Mouse (Mus musculus): Measurements from ENCODE around the gene Rps17.

Gene Rps17

DNA sequence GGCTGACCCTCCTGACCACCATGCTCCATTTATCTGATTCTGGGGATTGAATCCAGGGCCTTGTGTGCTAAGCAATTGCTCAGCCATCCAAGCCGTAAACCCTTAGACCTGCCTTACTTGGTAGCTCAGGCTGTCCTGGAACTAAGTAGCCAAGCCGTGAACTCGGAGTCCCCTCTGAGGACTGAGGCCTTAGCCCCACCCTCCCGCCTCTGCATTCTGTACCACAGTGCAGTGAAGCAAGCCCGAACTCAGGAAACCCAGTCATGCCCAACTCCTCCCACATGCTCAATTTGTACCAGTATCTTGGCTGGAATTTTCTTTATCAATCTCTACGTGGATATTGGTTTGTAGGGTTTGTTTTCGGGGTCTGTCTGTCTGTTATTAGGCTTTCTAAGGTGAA, 13.2 kb downstream of the Rps17 start:
- no peak for DNase-seq (ENCODE audit: low spot score)

DNA sequence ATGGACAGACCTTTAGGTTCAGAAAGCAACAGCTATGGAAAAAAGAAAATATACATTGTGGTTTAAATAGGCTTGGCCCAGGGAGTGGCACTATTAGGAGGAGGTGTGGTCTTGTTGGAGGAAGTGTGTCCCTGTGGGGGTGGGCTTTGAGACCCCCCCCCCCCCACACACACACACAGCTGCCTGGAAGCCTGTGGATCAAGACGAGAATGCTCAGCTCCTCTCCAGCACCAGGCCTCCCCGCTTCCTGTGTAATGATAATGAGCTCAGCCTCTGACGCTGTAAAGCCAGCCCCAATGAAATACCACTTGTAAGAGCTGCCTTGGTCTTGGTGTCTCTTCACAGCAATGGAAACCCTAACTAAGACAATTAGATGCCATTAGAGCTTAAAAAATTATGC, 14.3 kb downstream of the Rps17 start:
- no peak for DNase-seq (ENCODE audit: low spot score)

DNA sequence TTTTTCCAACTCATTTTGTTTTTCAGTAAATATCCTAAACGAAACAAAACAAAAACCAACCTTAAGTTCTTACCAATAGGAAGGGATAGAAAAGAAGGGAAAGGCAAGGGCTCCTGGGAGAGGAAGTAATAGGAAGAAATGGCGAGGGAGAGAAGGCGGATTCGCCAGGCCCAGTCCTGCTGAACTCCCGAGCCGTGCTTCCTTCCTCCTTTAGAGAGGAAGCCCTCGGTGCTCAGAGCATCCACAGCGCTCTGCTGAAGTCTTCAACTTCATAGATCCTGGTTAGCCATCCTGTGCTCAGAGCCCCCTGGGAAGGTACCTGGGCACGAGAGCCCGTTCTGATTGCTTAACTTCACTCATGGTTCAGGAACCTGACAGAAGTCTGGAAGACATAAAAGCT, 17.4 kb downstream of the Rps17 start:
- DNase-seq (ENCODE audit: low spot score): no peak

DNA sequence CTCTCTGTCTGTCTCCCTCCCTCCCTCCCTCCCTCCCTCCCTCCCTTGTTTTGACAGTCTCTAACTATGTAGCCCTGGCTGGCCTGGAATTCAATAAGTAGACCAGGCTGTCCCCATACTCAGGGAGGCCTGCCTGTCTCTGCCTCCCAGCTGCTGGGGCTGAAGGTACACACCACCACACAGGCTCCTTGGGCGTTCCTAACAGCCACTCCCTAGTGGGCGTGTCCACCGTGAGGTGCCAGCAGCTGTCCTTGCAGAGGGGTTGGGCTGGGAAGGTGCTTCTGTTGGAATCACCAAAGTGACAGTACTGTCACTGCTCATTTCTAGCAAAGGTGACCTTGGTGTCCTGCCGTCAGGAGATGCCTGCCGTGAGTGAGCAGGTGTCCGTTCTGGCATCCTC, 18.2 kb downstream of the Rps17 start:
- no peak for DNase-seq (ENCODE audit: low spot score)

- DNase-seq (ENCODE audit: low spot score): no peak
Observed at GRCm38 (mm10) chr7:81326043-81326442, 19.0 kb downstream of the Rps17 start.

DNA sequence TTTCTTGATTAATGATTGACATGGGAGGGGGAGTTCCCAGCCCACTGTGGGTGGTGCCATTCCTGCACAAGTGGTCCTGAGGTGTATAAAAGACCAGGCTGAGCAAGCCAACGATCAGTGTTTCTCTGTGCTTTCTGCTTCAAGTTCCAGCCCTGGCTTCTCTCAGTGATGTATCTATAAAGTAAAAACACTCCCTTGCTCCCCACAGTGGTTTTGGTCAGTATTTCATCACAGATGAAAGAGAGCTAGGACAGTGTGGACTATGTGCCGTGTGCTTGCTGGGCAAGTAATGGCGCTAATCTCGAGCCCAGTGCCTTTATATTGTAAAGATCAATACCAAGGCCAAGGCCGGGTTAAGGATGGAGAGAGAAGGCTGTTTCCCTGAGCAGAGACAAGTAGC, 23.3 kb downstream of the Rps17 start:
- no peak for DNase-seq (ENCODE audit: low spot score)

DNA sequence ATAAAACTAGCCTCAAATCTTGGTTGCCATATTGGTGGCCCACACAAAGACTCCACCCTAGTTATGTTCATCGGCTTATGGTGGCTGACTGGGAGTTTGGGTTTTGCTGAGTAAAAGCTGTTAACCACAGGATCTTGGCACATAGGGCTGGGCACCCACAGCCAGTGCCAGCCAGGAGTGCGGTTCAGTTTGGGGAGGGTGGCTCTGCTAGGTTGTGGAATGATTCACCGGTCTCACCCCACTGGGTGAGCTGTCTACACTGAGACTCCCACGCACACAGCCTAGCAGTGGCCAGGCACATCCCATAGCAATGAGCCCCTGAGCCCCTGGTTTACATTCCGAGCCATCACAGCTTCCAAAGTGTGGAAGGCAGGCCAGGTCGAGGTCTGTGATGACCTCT, 25.3 kb downstream of the Rps17 start:
- DNase-seq (ENCODE audit: low spot score): no peak

- no peak for DNase-seq (ENCODE audit: low spot score)
Observed at GRCm38 (mm10) chr7:81315583-81315982, 29.5 kb downstream of the Rps17 start.

DNA sequence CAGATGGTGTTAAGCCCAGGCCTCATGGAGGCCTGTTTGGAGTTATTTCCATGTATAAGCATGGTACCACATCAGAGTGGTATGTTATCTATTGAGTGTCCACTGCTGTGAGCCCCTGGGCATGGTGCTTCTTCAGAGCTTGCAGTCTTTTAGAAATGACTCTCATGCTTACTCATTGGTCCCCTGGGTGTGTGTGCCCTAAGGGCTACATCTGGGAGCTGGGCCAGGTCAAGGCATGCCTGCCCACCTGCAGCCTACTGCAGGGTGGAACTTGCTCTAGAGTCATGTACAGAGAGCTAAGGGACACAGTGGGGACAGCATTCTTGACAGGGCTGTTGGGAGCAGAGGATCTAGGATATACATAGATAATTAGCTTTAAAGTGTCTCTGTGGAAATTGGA, 33.5 kb downstream of the Rps17 start:
- no peak for DNase-seq (ENCODE audit: low spot score)

- DNase-seq (ENCODE audit: low spot score): no peak
Observed at GRCm38 (mm10) chr7:81311130-81311529, 33.9 kb downstream of the Rps17 start.

GRCm38 (mm10) chr7:81309247-81309646, 35.8 kb downstream of the Rps17 start:
- DNase-seq (ENCODE audit: low spot score): no peak

GRCm38 (mm10) chr7:81307735-81308134, 37.3 kb downstream of the Rps17 start:
- DNase-seq (ENCODE audit: low spot score): no peak

DNA sequence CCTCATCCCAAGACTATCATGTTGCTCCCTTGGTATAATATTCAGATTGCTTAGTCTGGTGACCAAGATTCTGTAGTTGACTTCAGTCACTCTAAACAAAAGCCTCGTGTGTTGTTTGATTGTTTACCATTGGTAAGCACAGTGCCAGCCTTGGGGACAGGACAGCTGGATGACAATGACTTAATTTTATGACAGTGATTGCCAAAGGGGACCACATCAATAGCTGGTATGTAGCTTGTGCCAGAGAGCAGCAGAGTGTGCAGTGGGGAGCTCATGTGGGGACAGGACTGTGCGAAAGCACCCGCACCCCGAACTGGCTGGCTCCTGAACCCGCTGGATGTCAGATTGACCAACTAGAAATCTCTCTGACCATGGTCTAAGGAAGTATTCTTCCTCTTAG, 40.4 kb downstream of the Rps17 start:
- DNase-seq (ENCODE audit: low spot score): no peak

DNA sequence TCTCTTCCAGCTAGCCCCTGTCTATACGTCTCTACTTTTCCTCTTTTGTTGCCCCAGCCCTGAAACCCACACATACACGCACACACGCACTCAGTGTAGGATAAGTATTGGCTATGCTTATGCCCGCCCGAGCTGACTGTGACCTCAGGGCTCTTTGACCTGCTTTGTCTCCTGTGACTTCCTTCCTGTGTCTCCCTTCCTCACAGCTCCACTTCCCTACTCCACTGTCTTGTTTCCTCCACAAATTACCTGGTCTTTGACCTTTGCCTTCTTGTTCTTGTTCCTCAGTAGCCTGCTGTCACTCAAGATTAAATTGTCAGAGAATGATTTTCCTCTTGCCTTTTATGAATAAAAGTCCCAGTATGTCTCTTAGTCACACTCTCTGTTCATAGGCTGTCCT, 41.0 kb downstream of the Rps17 start:
- DNase-seq (ENCODE audit: low spot score): no peak

GRCm38 (mm10) chr7:81303682-81304081, 41.4 kb downstream of the Rps17 start:
- no peak for DNase-seq (ENCODE audit: low spot score)

DNA sequence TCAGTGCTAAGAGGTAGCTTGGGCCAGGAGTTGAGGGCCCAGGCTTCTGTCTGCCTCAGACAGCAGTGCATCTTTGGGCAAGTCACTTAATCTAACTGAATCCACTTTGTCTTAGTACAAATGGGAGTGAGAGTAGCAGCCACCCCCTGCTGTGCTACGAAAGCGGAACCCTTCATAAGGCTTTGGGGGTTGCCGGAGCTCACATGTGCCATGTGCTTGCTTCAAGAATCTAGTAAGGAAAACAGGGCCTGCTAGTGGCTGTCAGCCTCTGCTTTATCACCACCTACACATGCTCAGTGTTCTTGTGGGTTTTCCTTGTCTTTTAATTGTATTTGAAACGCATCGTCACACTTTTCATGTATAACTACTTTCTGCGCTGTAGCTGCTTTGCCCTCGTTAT, 43.7 kb downstream of the Rps17 start:
- DNase-seq (ENCODE audit: low spot score): no peak

- DNase-seq (ENCODE audit: low spot score): no peak
Observed at GRCm38 (mm10) chr7:81298206-81298605, 46.8 kb downstream of the Rps17 start.

DNA sequence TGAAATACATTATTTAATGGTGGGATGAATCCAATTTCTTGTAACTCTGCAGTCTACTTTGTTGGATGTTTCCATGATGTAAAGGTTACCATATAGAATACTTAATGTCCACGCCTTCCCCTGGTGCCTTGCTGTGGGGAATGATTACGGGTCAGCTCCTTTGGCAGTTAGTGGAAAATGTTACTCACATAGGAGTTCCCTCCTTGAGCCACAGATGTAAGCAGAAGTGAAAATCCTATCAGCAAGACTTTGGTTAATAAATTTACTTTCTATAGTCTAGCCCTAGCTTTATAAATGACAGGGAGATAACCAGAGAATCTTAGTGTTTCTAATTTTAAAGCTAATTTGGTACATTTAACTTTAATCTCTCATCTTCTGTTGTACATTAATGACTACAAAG, 49.9 kb downstream of the Rps17 start:
- DNase-seq (ENCODE audit: low spot score): no peak
